Mouse (Mus musculus): Measurements from ENCODE around the gene Mup13. TPM values are rescaled to one million over a fixed set of nuclear protein-coding genes. Genes with fewer than 3 reads are reported as not detected.
"Not testable (repeated sequence)": the region's sequence is repeated elsewhere in the genome, so short reads cannot be mapped to it uniquely, and the experiment has no call there.

Mup13 gene
- not detected for total RNA-seq (2021)
- not detected in 2 replicates for polyA plus RNA-seq (2012; rRNA removed)
- long read RNA-seq: 0 reads

- not testable (repeated sequence) for DNase-seq
Measured at GRCm38 (mm10) chr4:61228186-61228585, at the start of gene Mup13. Gene Mup13 (minus strand): TSS chr4:61228286.

Other genes starting within 250 kb of the Mup13 start
- 10 to 100 TPM in 1 of 2 experiments, under 1 TPM in 1; 0.66 to 19.7 TPM for gene Mup14, start 75.7 kb upstream of the Mup13 start, total RNA-seq (2021)
- 0.47 and 0.54 TPM in 2 replicates for gene Mup14, start 75.7 kb upstream of the Mup13 start, polyA plus RNA-seq (2012; rRNA removed)
- gene Mup15, start 211.5 kb upstream of the Mup13 start, total RNA-seq (2021): 1 to 10 TPM in 1 of 2 experiments, not detected in 1; 4.8 TPM
- gene Mup15, start 211.5 kb upstream of the Mup13 start, polyA plus RNA-seq (2012; rRNA removed): not detected in 2 replicates

All from adrenal gland, adult 2 months (tissue).